Mouse (Mus musculus) C2C12 (cell line): ENCODE results near the gene Stau1.

ENCODE experiments used
- CEBPB ChIP-seq: IDR thresholded peaks from one replicate; pipeline ENCODE4 v1.6.1; 2011; ENCODE audit warnings: low read depth, mild to moderate bottlenecking, control low read depth, moderate library complexity
- CTCF ChIP-seq: IDR thresholded peaks from one replicate; pipeline ENCODE4 v1.5.1; 2011; ENCODE audit not compliant: control insufficient read depth, insufficient read depth, insufficient read length
- FOSL1 ChIP-seq: IDR thresholded peaks from one replicate; pipeline ENCODE4 v1.8.0; 2011; ENCODE audit warnings: mild to moderate bottlenecking, low read length; ENCODE audit not compliant: poor library complexity, insufficient read depth, severe bottlenecking
- MAX ChIP-seq: IDR thresholded peaks from one replicate; pipeline ENCODE4 v1.6.1; 2011; ENCODE audit warnings: mild to moderate bottlenecking, control low read depth

DNA sequence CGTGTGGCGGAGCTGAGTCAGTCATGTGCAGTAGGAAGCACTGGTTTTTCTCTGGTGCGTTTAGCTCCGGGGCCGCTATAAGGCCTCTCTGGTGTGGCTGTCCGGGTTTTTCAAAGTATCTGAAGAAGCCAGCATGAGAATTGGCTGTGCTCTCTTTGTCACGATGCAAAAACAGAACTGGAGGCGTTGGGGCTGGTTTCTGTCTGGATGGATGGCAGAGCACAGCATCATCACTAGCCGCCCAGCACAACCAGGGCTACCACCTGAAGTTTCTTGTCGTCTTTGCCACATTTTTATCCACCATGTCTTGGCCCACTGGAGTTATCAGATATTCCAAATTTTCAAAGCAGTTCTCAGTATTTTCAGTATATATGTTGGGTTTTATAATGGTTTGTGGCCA is 47.2 kb downstream of the Stau1 start:
- TF ChIP-seq CTCF (no peak), CEBPB (no peak), MAX (no peak), FOSL1 (no peak)
